Mouse (Mus musculus) midbrain, embryonic 14.5 days (tissue): ENCODE measurements at regions not wholly inside any gene's neighbourhood (a gene's known extent, or its start where the extent isn't known, plus 50 kb on each side); places are given as distances from the start of the nearest gene placed in this dataset.
A peak's percentile ranks its signal among the peaks of the same experiment; 100 is the strongest.
"Not testable (repeated sequence)": the region's sequence is repeated elsewhere in the genome, so short reads cannot be mapped to it uniquely, and the experiment has no call there.

Source experiments
- ATAC-seq: fragments of 200-750 bp; cut with Nextera tagmentation; 2 replicates; pipeline ENCODE4 v1.8.0; 2017; ENCODE audit warnings: moderate number of reproducible peaks, moderate library complexity; ENCODE audit not compliant: low FRiP score, low TSS enrichment
- DNase-seq: peaks from one replicate; pipeline ENCODE4 v3.0.0-alpha.2; 2015
- H3K27ac ChIP-seq: fragments of 300-500 bp; sonication (generic); replicated peaks from 2 replicates; pipeline ENCODE4 v1.5.1; 2014; ENCODE audit warnings: mild to moderate bottlenecking, low read depth, low read length, moderate library complexity
- H3K27me3 ChIP-seq: fragments of 300-500 bp; sonication (generic); 2 replicates; pipeline ENCODE4 v1.6.1; 2014; ENCODE audit warnings: low read length, control low read depth, mixed read lengths; ENCODE audit not compliant: control insufficient read depth, insufficient read depth
- H3K36me3 ChIP-seq: fragments of 300-500 bp; sonication (generic); 2 replicates; pipeline ENCODE4 v1.6.1; 2014; ENCODE audit warnings: low read length, control low read depth; ENCODE audit not compliant: control insufficient read depth, insufficient read depth
- H3K4me1 ChIP-seq: fragments of 300-500 bp; sonication (generic); 2 replicates; pipeline ENCODE4 v1.6.1; 2014; ENCODE audit warnings: mild to moderate bottlenecking, antibody characterized with exemption, low read length, control low read depth; ENCODE audit not compliant: control insufficient read depth, insufficient read depth
- H3K4me2 ChIP-seq: fragments of 300-500 bp; sonication (generic); 2 replicates; pipeline ENCODE4 v1.6.1; 2014; ENCODE audit warnings: mild to moderate bottlenecking, low read length, moderate library complexity
- H3K4me3 ChIP-seq: fragments of 300-500 bp; sonication (generic); replicated peaks from 2 replicates; pipeline ENCODE4 v1.5.1; 2014; ENCODE audit warnings: low read depth, low read length
- H3K9ac ChIP-seq: fragments of 300-500 bp; sonication (generic); replicated peaks from 2 replicates; pipeline ENCODE4 v1.6.1; 2014; ENCODE audit warnings: mild to moderate bottlenecking, low read length, moderate library complexity
- H3K9me3 ChIP-seq: fragments of 300-500 bp; sonication (generic); 2 replicates; pipeline ENCODE4 v1.6.1; 2016; ENCODE audit warnings: low read length, control low read depth, mixed read lengths; ENCODE audit not compliant: control insufficient read depth
- WGBS: fragments of 180-500 bp; shearing (Covaris S2); extraction: QIAGEN DNeasy Blood & Tissue Kit; methylation state at CpG from one replicate; pipeline ENCODE4 v1.1.7; 2014; 5-methylcytosine and 5-hydroxymethylcytosine counted together

DNA sequence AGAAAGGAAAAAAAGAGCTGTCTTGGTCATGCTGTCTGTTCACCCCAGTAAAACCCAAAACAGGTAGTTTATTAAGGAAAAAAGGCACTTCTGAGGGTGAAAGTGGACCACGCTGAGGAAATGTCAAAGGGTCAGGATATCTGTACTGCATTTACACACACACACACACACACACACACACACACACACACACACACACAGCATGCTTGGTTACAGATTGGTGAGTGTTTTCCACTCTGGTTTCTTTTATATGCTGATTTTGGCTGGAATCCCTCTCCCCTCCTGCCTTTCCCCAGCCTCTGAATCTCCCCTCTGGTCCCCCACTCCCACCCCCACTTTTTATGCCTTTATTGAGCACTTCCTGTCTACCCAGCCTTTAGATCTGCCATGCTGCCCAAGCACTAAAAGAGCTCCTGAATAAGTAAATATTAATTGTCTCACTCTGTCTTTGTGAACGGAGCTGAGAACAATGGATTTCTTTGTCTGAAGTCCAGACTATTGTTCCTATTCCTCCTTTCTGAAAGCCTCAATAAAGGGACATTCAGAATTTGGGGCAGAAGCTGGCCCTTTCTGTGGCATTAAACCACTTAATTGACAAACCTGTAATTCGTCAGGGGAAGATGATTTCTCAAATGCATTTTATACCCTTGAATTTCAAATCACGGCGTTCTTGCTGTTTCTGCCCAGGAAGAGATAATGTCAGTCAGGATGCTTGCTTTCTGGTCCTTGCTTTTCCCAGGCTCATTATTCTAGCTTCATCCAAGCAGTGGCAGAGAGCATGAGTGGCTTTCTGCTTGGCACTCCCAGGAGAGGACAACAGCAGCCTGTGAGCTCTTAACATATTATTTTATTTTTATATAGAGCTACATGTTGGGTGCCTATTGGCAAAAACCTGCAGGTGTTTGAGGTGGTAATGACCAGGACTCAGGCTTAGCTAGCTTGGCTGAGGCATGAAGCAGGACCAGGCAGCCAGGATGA is 187.8 kb downstream of the Zfp619 start:
- ATAC-seq (peak; percentile 64; the same call in 1 of the 2 replicates), DNase-seq (peak; percentile 59)
- no peaks in the 10 kb centered on the region for H3K9me3 ChIP-seq
- H3K9ac ChIP-seq, result peak overlapping the region; percentile 36; the same call in 1 of the 2 replicates
- H3K4me3 ChIP-seq, result no peak overlapping the region
- peak overlapping the region; percentile 28 for H3K4me2 ChIP-seq
- peaks cover 11% of the 10 kb centered on the region; the same call in 1 of the 2 replicates for H3K4me1 ChIP-seq
- peak overlapping the region; percentile 82 for H3K27ac ChIP-seq
- H3K27me3 ChIP-seq, result no peaks in the 10 kb centered on the region
- 2% methylated on average over 5 of the region's 5 CpGs for WGBS
- H3K36me3 ChIP-seq, result no peaks in the 10 kb centered on the region

DNA sequence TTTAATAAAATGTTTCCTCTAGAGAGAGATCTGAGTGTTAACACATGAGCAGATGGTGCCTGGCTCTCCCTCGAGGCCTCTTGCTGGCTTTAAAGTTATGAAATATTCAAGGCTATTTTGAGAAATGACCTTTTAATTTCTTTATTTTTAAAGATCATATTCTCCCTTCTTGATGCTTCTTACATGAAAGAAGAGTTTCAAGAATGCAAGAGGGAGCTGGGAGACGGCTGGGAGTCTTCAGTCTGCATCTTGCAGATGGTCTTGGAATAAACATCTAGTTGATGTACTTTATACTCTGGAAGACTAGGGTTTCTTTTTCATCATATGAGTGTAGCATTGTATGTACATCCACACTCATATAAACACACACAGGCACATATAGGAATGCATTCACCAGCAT is 189.0 kb downstream of the Zfp619 start:
- Histone ChIP-seq H3K27ac (no peak overlapping the region), H3K4me1 (peaks cover 11% of the 10 kb centered on the region; the same call in 1 of the 2 replicates), H3K27me3 (no peaks in the 10 kb centered on the region), H3K4me3 (no peak overlapping the region), H3K4me2 (no peak overlapping the region), H3K36me3 (no peaks in the 10 kb centered on the region), H3K9ac (no peak overlapping the region), H3K9me3 (no peaks in the 10 kb centered on the region)
- WGBS, result 74% methylated on average over 2 of the region's 2 CpGs
- ATAC-seq (no peak), DNase-seq (no peak)

DNA sequence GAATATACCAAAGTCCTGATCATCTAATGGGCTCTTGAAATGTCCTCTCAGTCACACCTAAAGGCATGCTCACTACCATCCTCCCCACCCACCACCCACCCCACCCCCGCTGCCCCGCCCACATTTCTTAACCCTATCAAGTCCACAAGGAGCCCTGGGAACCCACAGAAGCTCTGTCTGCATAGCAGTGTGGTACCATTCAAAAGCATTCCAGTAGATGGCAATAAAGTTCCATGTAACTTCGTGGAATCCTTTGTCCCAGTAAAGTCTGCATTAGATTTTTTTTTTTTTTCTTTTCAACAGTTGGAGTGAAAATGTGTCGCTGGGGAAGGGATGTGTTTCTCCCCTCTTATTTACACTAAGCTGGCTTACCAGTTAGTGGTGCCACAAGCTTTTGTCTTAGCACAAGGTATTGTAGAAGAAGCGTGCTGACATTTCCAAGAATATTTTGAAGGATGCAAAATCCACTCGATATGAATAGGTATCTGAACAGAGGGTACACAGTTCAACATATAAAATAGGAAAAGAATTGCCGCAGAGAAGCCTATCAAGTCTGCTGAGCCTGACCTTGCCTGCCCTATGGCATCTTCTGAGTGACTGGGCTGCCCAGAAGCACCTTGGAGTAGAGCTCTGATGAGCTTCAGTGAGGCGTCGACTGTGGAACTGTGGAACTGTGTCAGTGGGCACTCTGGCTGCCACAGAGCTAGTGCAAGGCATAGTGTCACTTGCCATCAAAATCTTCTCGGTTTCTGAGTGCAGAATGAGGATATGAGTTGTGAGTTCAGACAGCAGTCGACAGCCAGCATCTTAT is 199.0 kb downstream of the Zfp619 start:
- WGBS, result 17% methylated on average over 11 of the region's 11 CpGs
- Histone ChIP-seq H3K4me3 (no peak overlapping the region), H3K27ac (no peak overlapping the region), H3K4me1 (0 out of 2 replicates have a peak, but pooled peaks cover 3% of the 10 kb centered on the region), H3K4me2 (peak overlapping the region; percentile 40), H3K27me3 (no peaks in the 10 kb centered on the region), H3K9ac (peak overlapping the region; percentile 44; the same call in 1 of the 2 replicates), H3K36me3 (no peaks in the 10 kb centered on the region), H3K9me3 (no peaks in the 10 kb centered on the region)
- DNase-seq (peak; percentile 89), ATAC-seq (peak; percentile 77)

DNA sequence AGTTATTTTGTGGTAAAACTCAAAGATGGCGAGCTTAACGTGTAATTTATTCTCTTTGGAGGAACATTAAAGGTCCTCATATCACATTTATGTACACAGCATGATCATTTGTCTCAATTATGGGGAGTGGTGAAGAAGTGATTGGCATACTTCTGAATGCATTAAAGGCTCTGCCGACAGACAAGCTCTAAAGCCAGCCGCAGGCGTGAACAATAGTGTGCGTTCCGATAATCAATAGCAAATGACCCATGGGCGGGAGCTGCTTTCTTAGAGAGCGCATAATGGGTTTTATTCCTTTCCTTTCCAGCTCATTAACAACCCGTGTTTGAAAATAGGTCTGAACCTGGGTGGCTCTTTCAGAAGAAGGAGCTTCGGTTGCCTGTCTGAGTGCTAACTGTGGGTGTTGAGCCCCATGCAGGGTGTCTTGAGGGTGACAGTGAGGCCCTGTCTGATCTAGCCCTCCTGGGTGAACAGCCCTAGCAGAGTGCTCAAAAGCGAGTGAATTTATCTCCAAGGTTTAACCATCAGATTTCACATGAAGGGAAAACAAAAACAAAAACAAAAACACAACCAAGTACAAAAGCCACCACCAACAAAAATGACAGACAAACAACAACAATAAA is 210.5 kb downstream of the Zfp619 start:
- Histone ChIP-seq H3K4me1 (no peaks in the 10 kb centered on the region), H3K27me3 (no peaks in the 10 kb centered on the region), H3K9ac (no peak overlapping the region), H3K36me3 (no peaks in the 10 kb centered on the region), H3K27ac (no peak overlapping the region), H3K9me3 (no peaks in the 10 kb centered on the region), H3K4me3 (no peak overlapping the region), H3K4me2 (no peak overlapping the region)
- DNase-seq (no peak), ATAC-seq (no peak)
- WGBS, result 13% methylated on average over 12 of the region's 12 CpGs

DNA sequence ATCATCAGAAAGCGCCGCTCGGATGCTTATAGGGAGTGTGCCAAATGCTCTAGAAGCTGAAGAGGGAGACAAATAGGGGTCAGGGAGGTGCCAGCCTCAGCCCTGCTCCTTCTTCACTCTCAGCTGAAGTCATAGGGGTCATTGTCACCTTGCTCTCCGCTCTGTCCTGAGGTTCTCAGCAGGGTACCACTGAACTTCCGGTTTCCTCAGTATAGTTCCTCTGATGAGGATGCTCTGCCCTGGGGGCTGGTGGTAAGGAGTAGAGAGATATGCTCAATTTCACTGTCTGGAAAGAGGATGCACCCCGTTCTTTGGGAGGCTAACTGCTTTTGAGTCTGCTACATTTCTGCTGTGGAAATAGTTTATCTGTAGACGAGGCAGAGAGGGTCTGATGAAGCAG is 211.4 kb downstream of the Zfp619 start:
- H3K27ac ChIP-seq, result no peak overlapping the region
- H3K36me3 ChIP-seq, result no peaks in the 10 kb centered on the region
- ATAC-seq (no peak), DNase-seq (no peak)
- H3K27me3 ChIP-seq, result no peaks in the 10 kb centered on the region
- no peak overlapping the region for H3K9ac ChIP-seq
- no peak overlapping the region for H3K4me2 ChIP-seq
- H3K9me3 ChIP-seq, result no peaks in the 10 kb centered on the region
- no peak overlapping the region for H3K4me3 ChIP-seq
- 71% methylated on average over 7 of the region's 7 CpGs for WGBS
- no peaks in the 10 kb centered on the region for H3K4me1 ChIP-seq

DNA sequence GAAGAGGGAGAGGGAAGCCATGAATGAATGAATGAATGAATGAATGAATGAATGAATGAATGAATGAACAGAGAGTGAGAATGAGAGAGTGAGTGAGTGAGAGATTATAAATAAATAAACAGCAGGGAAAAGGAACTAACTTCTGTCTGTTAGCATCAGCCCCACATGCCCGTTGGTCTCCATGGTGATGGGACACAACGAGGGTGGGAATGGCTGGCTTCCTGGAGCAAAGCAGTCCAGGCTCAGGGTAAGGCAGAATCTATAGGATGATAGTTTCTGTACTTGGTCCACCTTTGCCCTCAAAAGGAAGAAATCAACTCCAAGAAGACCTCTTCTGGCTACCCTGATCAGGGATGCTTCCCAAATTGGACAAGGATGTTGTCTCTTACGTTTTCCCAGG is 212.2 kb downstream of the Zfp619 start:
- Histone ChIP-seq H3K4me2 (no peak overlapping the region), H3K4me1 (no peaks in the 10 kb centered on the region), H3K27me3 (no peaks in the 10 kb centered on the region), H3K36me3 (no peaks in the 10 kb centered on the region), H3K4me3 (no peak overlapping the region), H3K27ac (no peak overlapping the region), H3K9me3 (no peaks in the 10 kb centered on the region), H3K9ac (no peak overlapping the region)
- ATAC-seq (no peak), DNase-seq (peak; percentile 35)
- WGBS, result 23% methylated on average over 3 of the region's 3 CpGs

DNA sequence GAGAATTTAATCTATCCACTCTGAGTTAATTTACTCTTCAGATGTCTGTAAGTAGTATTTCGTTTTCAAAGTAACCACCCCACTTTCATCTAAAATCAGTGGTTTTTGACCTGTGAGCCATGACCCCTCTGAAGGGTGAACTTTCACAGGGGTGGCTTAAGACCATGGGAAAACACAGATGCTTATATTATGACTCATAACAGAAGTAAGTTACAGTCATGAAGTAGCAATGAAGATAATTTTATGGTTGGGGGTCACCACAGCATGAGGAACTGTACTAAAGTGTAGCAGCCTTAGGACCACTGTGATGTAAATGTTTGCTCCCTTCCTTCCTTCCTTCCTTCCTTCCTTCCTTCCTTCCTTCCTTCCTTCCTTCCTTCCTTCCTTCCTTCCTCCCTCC is 215.2 kb downstream of the Zfp619 start:
- Histone ChIP-seq H3K4me2 (no peak overlapping the region), H3K4me3 (no peak overlapping the region), H3K27me3 (no peaks in the 10 kb centered on the region), H3K4me1 (no peaks in the 10 kb centered on the region), H3K9ac (no peak overlapping the region), H3K27ac (no peak overlapping the region), H3K9me3 (no peaks in the 10 kb centered on the region), H3K36me3 (no peaks in the 10 kb centered on the region)
- ATAC-seq (no peak), DNase-seq (no peak)
- WGBS, result 82% methylated on average over 1 of the region's 1 CpGs

DNA sequence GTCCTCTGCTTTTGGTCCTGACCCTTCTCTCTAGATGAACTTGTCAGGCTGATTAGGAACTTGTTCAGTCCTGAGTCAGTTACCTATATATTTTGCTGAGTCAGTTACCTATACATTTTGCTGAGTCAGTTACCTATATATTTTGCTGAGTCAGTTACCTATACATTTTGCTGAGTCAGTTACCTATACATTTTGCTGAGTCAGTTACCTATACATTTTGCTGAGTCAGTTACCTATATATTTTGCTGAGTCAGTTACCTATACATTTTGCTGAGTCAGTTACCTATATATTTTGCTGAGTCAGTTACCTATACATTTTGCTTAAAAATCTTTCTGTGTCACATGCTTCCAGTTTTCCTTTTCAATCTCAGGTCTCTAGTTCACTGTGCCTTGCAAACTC is 230.8 kb downstream of the Zfp619 start:
- H3K4me2 ChIP-seq, H3K9ac ChIP-seq, H3K4me3 ChIP-seq, H3K9me3 ChIP-seq, H3K27ac ChIP-seq, H3K27me3 ChIP-seq, DNase-seq, H3K36me3 ChIP-seq, ATAC-seq, H3K4me1 ChIP-seq: not testable (repeated sequence)
